Mouse (Mus musculus): ENCODE measurements around the gene Gm572. TPM values are rescaled to one million over a fixed set of nuclear protein-coding genes. Genes with fewer than 3 reads are reported as not detected.

Gene Gm572
- polyA plus RNA-seq, 1 experiment from 2014 or later, result 0.17 TPM

- Histone ChIP-seq H3K27ac (replicated peaks) (peak overlapping the region; percentile 95), H3K4me3 (peak overlapping the region; percentile 82), H3K36me3 (peaks cover 41% of the 10 kb centered on the region), H3K4me2 (peak overlapping the region; percentile 93), H3K4me1 (peaks cover 40% of the 10 kb centered on the region), H3K9me3 (no peaks in the 10 kb centered on the region), H3K27me3 (replicated peaks) (no peaks in the 10 kb centered on the region), H3K9ac (peak overlapping the region; percentile 97)
- peak; percentile 64 for ATAC-seq (ENCODE audit: extremely low read depth, insufficient number of reproducible peaks, low FRiP score, low TSS enrichment)
- under 1% methylated on average over 57 of the region's 57 CpGs for WGBS
Observed at GRCm38 (mm10) chr4:148625756-148626622, 17.1 kb upstream of the Gm572 start.

- peaks cover 34% of the 10 kb centered on the region for H3K36me3 ChIP-seq
- peak within 1 kb of the TSS; percentile 95 for H3K27ac ChIP-seq (replicated peaks)
- peak within 1 kb of the TSS; percentile 97 for H3K9ac ChIP-seq
- no peaks in the 10 kb centered on the region for H3K27me3 ChIP-seq (replicated peaks)
- WGBS, result under 1% methylated on average over 50 of the region's 51 CpGs
- ATAC-seq (ENCODE audit: extremely low read depth, insufficient number of reproducible peaks, low FRiP score, low TSS enrichment), result peak; percentile 96
- no peaks in the 10 kb centered on the region for H3K9me3 ChIP-seq
- peak within 1 kb of the TSS; percentile 93 for H3K4me2 ChIP-seq
- peaks cover 40% of the 10 kb centered on the region for H3K4me1 ChIP-seq
- peak within 1 kb of the TSS; percentile 82 for H3K4me3 ChIP-seq
Observed at GRCm38 (mm10) chr4:148626623-148627185, 16.4 kb upstream of the Gm572 start, which contains the start of gene Tardbp. Gene Tardbp, minus strand, starts transcription at chr4:148627019.

GRCm38 (mm10) chr4:148627246-148627645 lies 15.9 kb upstream of the Gm572 start:
- no peak for ATAC-seq (ENCODE audit: extremely low read depth, insufficient number of reproducible peaks, low FRiP score, low TSS enrichment)
- H3K4me3 ChIP-seq, result peak overlapping the region; percentile 82
- H3K36me3 ChIP-seq, result peaks cover 29% of the 10 kb centered on the region
- peak overlapping the region; percentile 97 for H3K9ac ChIP-seq
- H3K27me3 ChIP-seq (replicated peaks), result no peaks in the 10 kb centered on the region
- no peak overlapping the region for H3K27ac ChIP-seq (replicated peaks)
- H3K4me1 ChIP-seq, result peaks cover 35% of the 10 kb centered on the region
- H3K9me3 ChIP-seq, result no peaks in the 10 kb centered on the region
- WGBS, result 63% methylated on average over 3 of the region's 3 CpGs
- peak overlapping the region; percentile 93 for H3K4me2 ChIP-seq

- Histone ChIP-seq H3K27ac (replicated peaks) (no peak overlapping the region), H3K27me3 (replicated peaks) (no peaks in the 10 kb centered on the region), H3K4me2 (no peak overlapping the region), H3K36me3 (no peaks in the 10 kb centered on the region), H3K9ac (no peak overlapping the region), H3K9me3 (no peaks in the 10 kb centered on the region), H3K4me3 (no peak overlapping the region), H3K4me1 (peaks cover 4% of the 10 kb centered on the region)
- no peak; the same call in 1 of the 2 replicates for ATAC-seq (ENCODE audit: extremely low read depth, insufficient number of reproducible peaks, low FRiP score, low TSS enrichment)
- 58% methylated on average over 3 of the region's 3 CpGs for WGBS
Observed at GRCm38 (mm10) chr4:148632013-148632692, 11.0 kb upstream of the Gm572 start.

- Histone ChIP-seq H3K36me3 (no peaks in the 10 kb centered on the region), H3K27me3 (replicated peaks) (no peaks in the 10 kb centered on the region), H3K4me3 (no peak overlapping the region), H3K9me3 (no peaks in the 10 kb centered on the region), H3K4me2 (no peak overlapping the region), H3K9ac (no peak overlapping the region), H3K4me1 (no peaks in the 10 kb centered on the region), H3K27ac (replicated peaks) (no peak overlapping the region)
- ATAC-seq (ENCODE audit: extremely low read depth, insufficient number of reproducible peaks, low FRiP score, low TSS enrichment), result no peak
- WGBS, result 64% methylated on average over 2 of the region's 2 CpGs
Observed at GRCm38 (mm10) chr4:148633395-148634061, 9.6 kb upstream of the Gm572 start.

- Histone ChIP-seq H3K4me1 (no peaks in the 10 kb centered on the region), H3K4me3 (no peak overlapping the region), H3K9ac (no peak overlapping the region), H3K27ac (replicated peaks) (no peak overlapping the region), H3K4me2 (no peak overlapping the region), H3K27me3 (replicated peaks) (no peaks in the 10 kb centered on the region), H3K9me3 (no peaks in the 10 kb centered on the region), H3K36me3 (no peaks in the 10 kb centered on the region)
- no peak for ATAC-seq (ENCODE audit: extremely low read depth, insufficient number of reproducible peaks, low FRiP score, low TSS enrichment)
- WGBS, result 74% methylated on average over 2 of the region's 2 CpGs
Observed at GRCm38 (mm10) chr4:148635309-148635708, 7.8 kb upstream of the Gm572 start.

GRCm38 (mm10) chr4:148638302-148638701 lies 4.8 kb upstream of the Gm572 start:
- no peak overlapping the region for H3K4me3 ChIP-seq
- H3K27me3 ChIP-seq (replicated peaks), result no peaks in the 10 kb centered on the region
- H3K9me3 ChIP-seq, result no peaks in the 10 kb centered on the region
- no peaks in the 10 kb centered on the region; the same call in 1 of the 2 replicates for H3K4me1 ChIP-seq
- no peaks in the 10 kb centered on the region for H3K36me3 ChIP-seq
- no peak overlapping the region for H3K9ac ChIP-seq
- no peak overlapping the region for H3K4me2 ChIP-seq
- no peak for ATAC-seq (ENCODE audit: extremely low read depth, insufficient number of reproducible peaks, low FRiP score, low TSS enrichment)
- no peak overlapping the region for H3K27ac ChIP-seq (replicated peaks)
- 36% methylated on average over 9 of the region's 9 CpGs for WGBS

GRCm38 (mm10) chr4:148639455-148639854 lies 3.7 kb upstream of the Gm572 start:
- no peak overlapping the region for H3K4me2 ChIP-seq
- H3K9me3 ChIP-seq, result no peaks in the 10 kb centered on the region
- no peaks in the 10 kb centered on the region for H3K36me3 ChIP-seq
- no peak for ATAC-seq (ENCODE audit: extremely low read depth, insufficient number of reproducible peaks, low FRiP score, low TSS enrichment)
- WGBS, result 75% methylated on average over 2 of the region's 2 CpGs
- no peak overlapping the region for H3K4me3 ChIP-seq
- no peaks in the 10 kb centered on the region for H3K27me3 ChIP-seq (replicated peaks)
- peaks cover 10% of the 10 kb centered on the region for H3K4me1 ChIP-seq
- H3K27ac ChIP-seq (replicated peaks), result no peak overlapping the region
- no peak overlapping the region for H3K9ac ChIP-seq

- WGBS, result 83% methylated on average over 5 of the region's 5 CpGs
- no peak for ATAC-seq (ENCODE audit: extremely low read depth, insufficient number of reproducible peaks, low FRiP score, low TSS enrichment)
- Histone ChIP-seq H3K9me3 (no peaks in the 10 kb centered on the region), H3K27ac (replicated peaks) (no peak overlapping the region), H3K4me1 (peaks cover 15% of the 10 kb centered on the region), H3K4me3 (no peak overlapping the region), H3K9ac (no peak overlapping the region), H3K27me3 (replicated peaks) (no peaks in the 10 kb centered on the region), H3K36me3 (no peaks in the 10 kb centered on the region), H3K4me2 (no peak overlapping the region)
Observed at GRCm38 (mm10) chr4:148641121-148641520, 2.0 kb upstream of the Gm572 start.

GRCm38 (mm10) chr4:148644157-148644511 lies 1.0 kb downstream of the Gm572 start:
- Histone ChIP-seq H3K9ac (peak overlapping the region; percentile 69), H3K36me3 (no peaks in the 10 kb centered on the region), H3K27me3 (replicated peaks) (no peaks in the 10 kb centered on the region), H3K4me3 (peak overlapping the region; percentile 31), H3K4me1 (peaks cover 22% of the 10 kb centered on the region), H3K4me2 (peak overlapping the region; percentile 66), H3K9me3 (no peaks in the 10 kb centered on the region), H3K27ac (replicated peaks) (no peak overlapping the region)
- WGBS, result 4% methylated on average over 9 of the region's 9 CpGs
- ATAC-seq (ENCODE audit: extremely low read depth, insufficient number of reproducible peaks, low FRiP score, low TSS enrichment), result no peak

- Histone ChIP-seq H3K36me3 (no peaks in the 10 kb centered on the region), H3K27me3 (replicated peaks) (no peaks in the 10 kb centered on the region), H3K4me2 (no peak overlapping the region), H3K4me1 (peaks cover 22% of the 10 kb centered on the region), H3K9ac (no peak overlapping the region), H3K27ac (replicated peaks) (no peak overlapping the region), H3K4me3 (no peak overlapping the region), H3K9me3 (no peaks in the 10 kb centered on the region)
- no peak for ATAC-seq (ENCODE audit: extremely low read depth, insufficient number of reproducible peaks, low FRiP score, low TSS enrichment)
- 76% methylated on average over 6 of the region's 6 CpGs for WGBS
Observed at GRCm38 (mm10) chr4:148644926-148645325, 1.8 kb downstream of the Gm572 start.

Data from heart, embryonic 13.5 days (tissue).